Mouse (Mus musculus) heart, postnatal 0 days (tissue): ENCODE data around the gene D130043K22Rik. TPM values are rescaled to one million over a fixed set of nuclear protein-coding genes. Genes with fewer than 3 reads are reported as not detected.

ENCODE experiments used
- ATAC-seq: fragments of 200-750 bp; cut with Nextera tagmentation; 2 replicates; pipeline ENCODE4 v1.8.0; 2017; ENCODE audit warnings: low read depth, moderate number of reproducible peaks, moderate library complexity; ENCODE audit not compliant: insufficient read depth
- DNase-seq: peaks from one replicate; pipeline ENCODE4 v3.0.0-alpha.2; 2016; ENCODE audit warnings: low spot score
- H3K27ac ChIP-seq: fragments of 300-500 bp; sonication (generic); 2 replicates; pipeline ENCODE4 v1.5.1; 2014; ENCODE audit warnings: low read depth, mild to moderate bottlenecking
- H3K27me3 ChIP-seq: fragments of 300-500 bp; sonication (generic); 2 replicates; pipeline ENCODE4 v1.6.1; 2014; ENCODE audit warnings: low read length, mixed read lengths; ENCODE audit not compliant: control insufficient read depth, insufficient read depth
- H3K36me3 ChIP-seq: fragments of 300-500 bp; sonication (generic); replicated peaks from 2 replicates; pipeline ENCODE4 v1.6.1; 2014; ENCODE audit warnings: low read length, mixed read lengths; ENCODE audit not compliant: control insufficient read depth, insufficient read depth
- H3K4me1 ChIP-seq: fragments of 300-500 bp; sonication (generic); 2 replicates; pipeline ENCODE4 v1.6.1; 2014; ENCODE audit warnings: antibody characterized with exemption; ENCODE audit not compliant: control insufficient read depth, insufficient read depth
- H3K4me2 ChIP-seq: fragments of 300-500 bp; sonication (generic); 2 replicates; pipeline ENCODE4 v1.6.1; 2014; ENCODE audit warnings: low read depth, mild to moderate bottlenecking, low read length, moderate library complexity
- H3K4me3 ChIP-seq: fragments of 300-500 bp; sonication (generic); 2 replicates; pipeline ENCODE4 v1.5.1; 2014; ENCODE audit warnings: low read depth, low read length
- H3K9ac ChIP-seq: fragments of 300-500 bp; sonication (generic); replicated peaks from 2 replicates; pipeline ENCODE4 v1.6.1; 2014; ENCODE audit warnings: low read depth, low read length, mixed read lengths
- H3K9me3 ChIP-seq: fragments of 300-500 bp; sonication (generic); replicated peaks from 2 replicates; pipeline ENCODE4 v1.6.1; 2016; ENCODE audit warnings: low read length; ENCODE audit not compliant: control insufficient read depth
- CTCF ChIP-seq: IDR thresholded peaks from 2 replicates; pipeline ENCODE4 v1.5.1; 2016; ENCODE audit warnings: antibody characterized with exemption, control low read depth, low read depth
- EP300 ChIP-seq: IDR thresholded peaks from 2 replicates; pipeline ENCODE4 v1.6.1; 2016; ENCODE audit warnings: antibody characterized with exemption, low read depth
- WGBS: fragments of 180-500 bp; shearing (Covaris S2); extraction: QIAGEN DNeasy Blood & Tissue Kit; methylation state at CpG from one replicate; pipeline ENCODE4 v1.1.7; 2014; 5-methylcytosine and 5-hydroxymethylcytosine counted together
- polyA plus RNA-seq: library from polyadenylated mRNA; unstranded; fragments of >200 nt; fragmentation: Nextera tagmentation; extraction: Ambion mirVana; gene quantifications from 2 replicates; pipeline ENCODE4 v1.2.1, GENCODE M21; 2015
- total RNA-seq: library from RNA; depleted of rRNA; stranded (reverse); fragments of >200 nt; gene quantifications from 2 replicates; pipeline ENCODE4 v1.2.3, GENCODE M21; 2014; ENCODE audit warnings: low replicate concordance

D130043K22Rik gene
- total and polyA plus RNA-seq, 2 experiments from 2014 or later, result not detected

DNA sequence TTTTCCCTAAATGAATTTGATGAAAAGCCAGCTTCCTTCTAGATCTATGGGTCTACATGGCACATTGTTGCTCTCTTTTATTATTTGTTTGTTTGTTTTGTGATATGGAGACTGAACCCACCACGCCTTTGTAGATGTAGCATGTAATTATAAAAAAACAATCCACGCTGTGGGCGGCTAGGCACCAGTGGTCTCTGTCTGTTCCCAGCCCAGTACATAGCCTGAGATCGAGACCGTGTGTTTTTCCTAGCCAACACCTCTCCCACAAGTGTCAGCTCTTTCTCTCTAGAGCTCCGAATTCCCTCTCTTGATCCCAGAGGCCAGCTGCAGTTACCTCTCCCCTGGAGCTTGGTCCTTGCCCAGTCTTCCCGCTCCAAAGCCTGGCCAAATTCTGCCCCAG is 23.3 kb downstream of the D130043K22Rik start:
- no peak for TF ChIP-seq CTCF
- TF ChIP-seq EP300, result no peak
- no peak for ATAC-seq
- H3K4me1 ChIP-seq, result no peaks in the 10 kb centered on the region
- no peaks in the 10 kb centered on the region for H3K9me3 ChIP-seq
- whole genome bisulfite sequencing, result 82% methylated on average over 7 of the region's 7 CpGs
- H3K9ac ChIP-seq, result no peak overlapping the region
- no peaks in the 10 kb centered on the region for H3K27me3 ChIP-seq
- no peak overlapping the region for H3K4me3 ChIP-seq
- no peaks in the 10 kb centered on the region for H3K36me3 ChIP-seq
- no peak overlapping the region for H3K27ac ChIP-seq
- H3K4me2 ChIP-seq, result no peak overlapping the region
- no peak for DNase-seq

DNA sequence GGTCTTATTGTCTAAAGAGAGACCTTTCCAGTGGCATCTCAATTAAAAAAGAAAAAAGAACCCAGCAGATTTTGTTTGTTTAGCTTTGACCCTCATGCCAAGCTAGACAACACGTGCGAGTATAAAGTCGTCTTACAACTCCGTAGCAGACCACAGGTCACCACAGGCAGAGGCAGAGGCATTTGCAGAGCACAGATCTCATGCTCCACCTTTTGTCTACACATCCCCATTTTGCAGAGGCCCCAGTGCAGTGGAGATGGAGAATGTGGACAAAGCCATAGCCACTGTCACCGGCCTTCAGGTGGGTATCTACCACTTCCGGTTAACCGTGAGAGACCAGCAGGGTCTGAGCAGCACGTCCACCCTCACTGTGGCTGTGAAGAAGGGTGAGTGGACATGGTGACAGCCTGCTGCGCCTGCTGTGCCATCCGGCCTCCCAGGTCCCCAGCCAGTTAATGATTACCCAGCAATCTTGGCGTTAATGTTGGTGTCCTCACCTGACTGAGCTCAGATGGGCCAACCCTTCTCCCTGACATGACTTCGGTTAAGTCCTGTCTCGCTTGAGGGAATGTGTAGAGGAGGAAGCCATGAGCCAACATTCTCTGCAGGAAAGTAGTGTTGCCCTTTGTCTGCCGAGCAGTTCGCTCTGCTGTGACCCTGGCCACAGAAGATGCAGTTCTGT is 34.6 kb downstream of the D130043K22Rik start:
- Histone ChIP-seq H3K36me3 (no peaks in the 10 kb centered on the region), H3K4me3 (no peak overlapping the region), H3K4me2 (no peak overlapping the region), H3K9ac (no peak overlapping the region), H3K4me1 (no peaks in the 10 kb centered on the region), H3K27ac (no peak overlapping the region), H3K27me3 (no peaks in the 10 kb centered on the region), H3K9me3 (no peaks in the 10 kb centered on the region)
- 86% methylated on average over 15 of the region's 15 CpGs for WGBS
- TF ChIP-seq CTCF (no peak), EP300 (no peak)
- DNase-seq (no peak), ATAC-seq (no peak)

DNA sequence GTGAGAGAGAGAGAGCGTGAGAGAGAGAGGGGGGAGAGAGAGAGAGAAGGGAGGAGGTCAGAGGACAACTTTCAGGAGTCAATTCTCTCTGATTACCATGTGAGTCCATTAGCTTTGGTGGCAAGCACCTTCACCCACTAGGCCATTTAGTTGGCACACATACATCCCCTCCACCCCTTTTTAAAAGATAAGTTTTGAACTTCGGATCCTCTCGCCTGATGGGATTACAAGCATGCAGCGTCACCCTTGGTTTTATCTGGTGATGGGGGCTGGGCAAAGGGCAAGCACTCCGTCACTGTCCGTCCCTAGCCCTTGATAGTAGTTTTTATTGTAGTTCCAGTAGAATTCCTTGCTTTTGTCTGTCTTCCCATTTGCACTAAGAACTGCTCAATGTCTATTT is 35.3 kb downstream of the D130043K22Rik start:
- DNase-seq (no peak), ATAC-seq (no peak)
- no peak overlapping the region for H3K27ac ChIP-seq
- H3K36me3 ChIP-seq, result no peaks in the 10 kb centered on the region
- TF ChIP-seq CTCF (no peak), EP300 (no peak)
- no peak overlapping the region for H3K4me2 ChIP-seq
- WGBS, result 79% methylated on average over 6 of the region's 6 CpGs
- no peak overlapping the region for H3K4me3 ChIP-seq
- H3K9me3 ChIP-seq, result no peaks in the 10 kb centered on the region
- no peaks in the 10 kb centered on the region for H3K4me1 ChIP-seq
- H3K9ac ChIP-seq, result no peak overlapping the region
- no peaks in the 10 kb centered on the region for H3K27me3 ChIP-seq

DNA sequence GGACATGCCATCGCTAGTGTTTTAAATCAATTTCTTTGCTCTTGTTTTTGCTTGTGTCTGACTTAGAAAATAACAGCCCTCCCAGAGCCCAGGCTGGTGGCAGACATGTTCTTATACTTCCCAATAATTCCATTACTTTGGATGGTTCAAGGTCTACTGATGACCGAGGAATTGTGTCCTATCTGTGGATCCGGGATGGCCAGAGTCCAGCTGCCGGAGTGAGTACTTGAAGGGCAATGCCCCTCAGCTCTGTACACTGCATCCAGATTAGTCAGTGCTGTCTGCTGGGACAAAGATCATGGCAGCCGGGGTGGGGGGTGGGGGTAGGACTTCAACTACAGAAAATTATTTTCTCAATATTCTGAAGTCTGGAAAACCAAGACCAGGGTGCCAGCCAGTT is 35.8 kb downstream of the D130043K22Rik start:
- H3K27ac ChIP-seq, result no peak overlapping the region
- H3K4me2 ChIP-seq, result no peak overlapping the region
- DNase-seq, result no peak
- 75% methylated on average over 5 of the region's 5 CpGs for WGBS
- H3K4me3 ChIP-seq, result no peak overlapping the region
- no peaks in the 10 kb centered on the region for H3K36me3 ChIP-seq
- no peaks in the 10 kb centered on the region for H3K4me1 ChIP-seq
- no peaks in the 10 kb centered on the region for H3K27me3 ChIP-seq
- no peak for ATAC-seq
- H3K9ac ChIP-seq, result no peak overlapping the region
- no peak for TF ChIP-seq EP300
- no peaks in the 10 kb centered on the region for H3K9me3 ChIP-seq

DNA sequence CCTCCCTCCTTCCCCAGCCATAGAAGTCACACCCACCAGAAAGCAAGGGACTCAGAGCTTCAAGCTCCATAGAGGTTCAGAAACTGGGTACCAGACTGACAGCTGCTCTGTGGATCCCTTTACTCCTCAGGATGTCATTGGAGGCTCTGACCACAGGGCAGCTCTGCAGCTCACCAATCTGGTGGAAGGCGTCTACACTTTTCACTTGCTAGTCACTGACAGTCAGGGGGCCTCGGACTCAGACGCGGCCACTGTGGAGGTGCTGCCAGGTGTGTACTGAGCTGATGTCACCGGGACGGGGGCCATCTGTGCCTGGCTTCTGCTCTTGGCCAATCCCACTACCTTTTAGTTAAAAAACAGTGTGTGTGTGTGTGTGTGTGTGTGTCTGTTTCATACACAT is 37.5 kb downstream of the D130043K22Rik start:
- no peak overlapping the region for H3K9ac ChIP-seq
- ATAC-seq, result no peak
- H3K36me3 ChIP-seq, result no peaks in the 10 kb centered on the region
- no peak overlapping the region for H3K4me2 ChIP-seq
- 91% methylated on average over 6 of the region's 6 CpGs for WGBS
- no peak for DNase-seq
- no peaks in the 10 kb centered on the region for H3K27me3 ChIP-seq
- H3K4me3 ChIP-seq, result no peak overlapping the region
- no peak overlapping the region for H3K27ac ChIP-seq
- no peak for TF ChIP-seq CTCF
- no peak for TF ChIP-seq EP300
- H3K9me3 ChIP-seq, result no peaks in the 10 kb centered on the region
- H3K4me1 ChIP-seq, result no peaks in the 10 kb centered on the region

DNA sequence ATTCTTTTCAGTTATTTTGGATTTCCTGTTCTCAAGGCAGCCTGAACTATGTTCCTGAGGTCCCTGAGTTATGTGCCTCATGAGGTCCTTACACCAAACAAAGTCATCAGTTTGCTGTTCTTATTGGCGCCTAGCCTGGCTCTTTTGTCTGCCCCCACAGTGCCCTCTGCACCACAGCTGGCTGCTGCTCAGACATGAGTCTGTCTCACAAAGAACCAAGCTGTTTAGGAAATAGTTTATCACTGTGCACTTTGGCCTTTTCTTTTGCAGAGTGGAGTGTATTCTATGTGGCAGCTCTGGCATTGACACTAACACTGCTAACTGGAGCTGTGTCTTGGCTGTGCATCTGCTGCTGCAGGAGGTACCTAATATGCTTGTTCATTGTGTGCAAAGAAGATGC is 44.6 kb downstream of the D130043K22Rik start:
- no peak for TF ChIP-seq CTCF
- TF ChIP-seq EP300, result no peak
- ATAC-seq, result no peak

More for the DNA sequence above, 44.6 kb downstream of the D130043K22Rik start:
- no peaks in the 10 kb centered on the region for H3K27me3 ChIP-seq
- no peak overlapping the region for H3K4me3 ChIP-seq
- no peak overlapping the region for H3K4me2 ChIP-seq
- no peak for DNase-seq
- no peak overlapping the region for H3K27ac ChIP-seq
- WGBS, result 36% methylated on average over 1 of the region's 1 CpGs
- H3K9me3 ChIP-seq, result no peaks in the 10 kb centered on the region
- H3K36me3 ChIP-seq, result no peaks in the 10 kb centered on the region
- H3K9ac ChIP-seq, result no peak overlapping the region
- no peaks in the 10 kb centered on the region for H3K4me1 ChIP-seq
